Mouse (Mus musculus): ENCODE results near the gene Tmem98.

Gene Tmem98

GRCm38 (mm10) chr11:80791677-80792432, 18.1 kb upstream of the Tmem98 start:
- no peak for DNase-seq (ENCODE audit: low spot score)

- no peak for DNase-seq (ENCODE audit: low spot score)
Observed at GRCm38 (mm10) chr11:80793386-80793785, 16.6 kb upstream of the Tmem98 start.

GRCm38 (mm10) chr11:80794290-80794689, 15.7 kb upstream of the Tmem98 start:
- no peak for DNase-seq (ENCODE audit: low spot score)

- no peak for DNase-seq (ENCODE audit: low spot score)
Observed at GRCm38 (mm10) chr11:80795431-80795830, 14.5 kb upstream of the Tmem98 start.

GRCm38 (mm10) chr11:80799979-80800378, 10.0 kb upstream of the Tmem98 start:
- no peak for DNase-seq (ENCODE audit: low spot score)

GRCm38 (mm10) chr11:80802706-80803105, 7.3 kb upstream of the Tmem98 start:
- DNase-seq (ENCODE audit: low spot score): no peak

- DNase-seq (ENCODE audit: low spot score): peak; percentile 48
Observed at GRCm38 (mm10) chr11:80808551-80809070, 1.4 kb upstream of the Tmem98 start.

GRCm38 (mm10) chr11:80809666-80809992, 346 bp upstream of the Tmem98 start:
- peak; percentile 60 for DNase-seq (ENCODE audit: low spot score)

DNA sequence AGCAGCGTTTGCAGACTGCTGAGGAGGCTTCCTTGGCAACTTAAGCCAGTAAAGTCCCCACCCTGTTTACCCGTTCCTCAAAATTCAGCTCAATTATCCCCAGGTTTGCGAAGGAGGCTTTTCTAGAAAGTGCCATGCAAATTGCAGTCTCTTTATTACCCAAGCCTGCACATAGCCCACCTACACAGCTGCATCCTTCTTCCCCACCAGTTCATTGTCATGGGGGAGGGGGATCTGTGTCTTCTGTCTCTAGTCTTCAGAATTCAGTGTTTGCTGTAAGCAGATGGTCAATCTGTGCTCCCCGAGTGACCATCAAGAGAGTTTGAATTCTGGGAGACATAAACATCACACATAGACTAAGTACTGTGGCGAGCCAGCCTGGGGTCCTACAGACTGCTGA, 1.2 kb downstream of the Tmem98 start:
- peak; percentile 52 for DNase-seq (ENCODE audit: low spot score)

DNA sequence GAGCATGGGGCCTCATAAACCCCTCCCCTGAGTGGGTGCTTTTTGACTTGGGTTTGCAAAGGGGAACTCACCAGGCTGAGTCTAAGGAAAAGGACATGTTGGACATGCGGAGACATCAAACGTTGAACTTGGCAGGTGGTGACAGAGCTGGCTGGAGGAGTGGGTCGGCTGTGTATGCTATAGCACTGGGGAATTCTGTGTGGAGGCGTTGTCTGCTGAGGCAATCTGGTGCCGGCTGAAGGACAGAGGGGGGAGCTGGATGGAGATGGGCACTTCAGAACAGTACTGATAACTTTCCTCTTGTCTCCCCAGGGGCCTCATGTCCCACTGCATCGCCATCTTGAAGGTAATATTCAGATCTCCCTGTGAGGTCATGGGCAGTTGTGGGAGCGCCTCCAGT, 5.4 kb downstream of the Tmem98 start:
- DNase-seq (ENCODE audit: low spot score): no peak

DNA sequence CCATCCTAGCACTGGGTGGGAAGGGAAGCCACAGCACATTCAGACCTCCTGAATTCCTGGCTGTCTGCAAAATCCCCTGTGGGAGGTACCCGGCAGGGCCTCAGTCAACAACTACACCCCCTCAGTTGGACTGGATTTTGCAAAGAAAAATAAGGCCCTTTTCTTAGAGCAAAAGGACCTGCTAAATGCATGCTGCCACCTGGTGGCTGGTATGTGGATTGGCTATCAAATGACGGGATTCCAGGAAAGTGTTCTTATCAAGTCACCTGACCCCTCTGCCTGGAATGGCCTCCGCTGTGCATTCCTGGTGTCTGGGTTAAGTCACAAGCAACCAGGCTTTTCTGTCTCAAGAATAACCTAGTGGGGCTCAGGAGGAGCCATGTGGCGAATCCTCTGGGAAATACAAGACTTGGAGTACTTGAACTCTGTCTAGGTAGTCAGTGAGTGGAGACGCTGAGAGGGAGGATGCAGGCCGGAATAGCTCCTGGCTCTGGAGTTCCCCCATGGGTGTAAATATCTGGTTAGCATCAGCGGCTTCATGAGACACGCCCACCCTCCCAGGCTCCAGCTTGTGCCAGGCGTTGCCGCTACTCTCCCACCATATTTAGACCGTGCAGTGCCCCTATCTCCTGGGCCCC, 8.2 kb downstream of the Tmem98 start:
- peak; percentile 94 for DNase-seq (ENCODE audit: low spot score)

GRCm38 (mm10) chr11:80820085-80820484, 10.1 kb downstream of the Tmem98 start:
- DNase-seq (ENCODE audit: low spot score): no peak

DNA sequence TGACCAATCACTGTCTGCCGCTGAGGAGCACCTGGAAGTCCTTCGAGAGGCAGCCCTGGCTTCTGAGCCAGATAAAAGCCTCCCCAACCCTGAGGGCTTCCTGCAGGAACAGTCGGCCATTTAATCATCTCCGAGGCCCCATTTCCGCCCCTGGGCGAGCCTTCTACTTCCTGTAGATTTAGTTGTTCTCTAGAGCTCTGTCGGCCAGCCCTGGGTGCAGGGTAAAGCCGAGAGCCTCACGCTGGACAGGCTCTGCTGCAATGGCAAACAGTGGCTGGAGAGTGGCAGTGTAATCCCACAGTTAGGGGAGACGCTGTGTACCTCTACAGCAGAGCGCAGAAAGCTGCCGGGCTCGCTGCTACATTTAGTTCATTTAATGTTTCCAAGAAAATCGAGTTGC, 11.3 kb downstream of the Tmem98 start:
- DNase-seq (ENCODE audit: low spot score): peak; percentile 36

- DNase-seq (ENCODE audit: low spot score): peak; percentile 32
Observed at GRCm38 (mm10) chr11:80821794-80822193, 11.8 kb downstream of the Tmem98 start.

- DNase-seq (ENCODE audit: low spot score): no peak
Observed at GRCm38 (mm10) chr11:80835395-80835794, 25.4 kb downstream of the Tmem98 start.

DNA sequence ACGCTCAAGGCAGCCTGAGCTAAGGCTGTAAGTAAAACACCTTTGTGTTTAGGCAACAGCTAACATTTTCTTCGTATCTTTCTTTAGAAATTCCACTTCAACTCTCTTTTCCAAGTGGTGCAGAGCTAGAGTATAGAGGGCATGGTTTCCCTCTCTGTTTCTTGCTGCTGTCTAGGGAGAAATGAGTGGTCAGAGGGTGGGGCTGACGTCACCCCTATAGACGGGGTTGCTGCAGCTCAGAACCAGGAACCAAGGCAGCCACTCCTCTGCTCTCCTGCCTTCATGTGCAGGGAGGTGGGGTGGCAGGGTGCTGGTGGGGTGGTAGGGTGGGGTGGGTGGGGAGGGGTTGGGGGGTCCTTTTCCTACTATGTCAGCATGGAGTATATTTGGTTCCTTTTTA, 25.9 kb downstream of the Tmem98 start:
- no peak for DNase-seq (ENCODE audit: low spot score)

DNA sequence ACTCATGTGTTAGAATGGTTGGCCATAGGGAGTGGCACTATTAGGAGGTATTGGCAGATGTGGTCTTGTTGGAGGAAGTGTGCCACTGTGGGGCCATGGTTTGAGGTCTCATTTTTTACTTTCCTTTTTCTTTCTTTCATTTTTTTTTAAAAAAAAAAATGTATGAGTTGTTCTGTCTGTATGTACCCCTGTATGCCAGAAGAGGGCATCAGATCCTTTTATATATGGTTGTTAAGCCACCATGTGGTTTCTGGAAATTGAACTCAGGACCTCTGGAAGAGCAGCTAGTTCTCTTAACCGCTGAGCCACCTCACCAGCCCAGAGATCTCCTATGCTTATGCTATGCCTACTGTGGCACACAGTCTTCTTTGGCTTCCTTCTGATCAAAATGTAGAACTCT, 28.7 kb downstream of the Tmem98 start:
- DNase-seq (ENCODE audit: low spot score): no peak

GRCm38 (mm10) chr11:80843435-80843834, 33.5 kb downstream of the Tmem98 start:
- DNase-seq (ENCODE audit: low spot score): no peak

- no peak for DNase-seq (ENCODE audit: low spot score)
Observed at GRCm38 (mm10) chr11:80845486-80845885, 35.5 kb downstream of the Tmem98 start.

- no peak for DNase-seq (ENCODE audit: low spot score)
Observed at GRCm38 (mm10) chr11:80846115-80846514, 36.1 kb downstream of the Tmem98 start.

DNA sequence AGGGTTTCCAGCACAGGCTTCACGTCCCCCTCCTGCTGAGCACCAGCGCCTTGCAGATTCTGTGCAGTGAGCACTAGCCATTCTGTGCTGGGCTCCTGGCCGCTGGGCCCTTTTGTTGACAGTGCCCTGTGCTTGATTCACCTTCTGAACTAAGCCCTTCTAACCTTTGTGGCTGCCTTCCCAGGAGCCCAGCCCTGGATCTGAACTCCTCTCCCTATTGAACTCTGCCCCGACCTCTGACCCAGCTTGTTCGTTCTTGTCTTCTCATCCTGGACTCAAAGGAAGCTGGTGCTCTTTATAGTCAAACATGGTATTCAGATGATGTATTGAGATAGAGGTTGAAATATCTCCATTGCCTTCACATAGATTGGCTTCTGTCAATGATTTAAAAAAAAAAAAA, 38.2 kb downstream of the Tmem98 start:
- peak; percentile 30 for DNase-seq (ENCODE audit: low spot score)

DNA sequence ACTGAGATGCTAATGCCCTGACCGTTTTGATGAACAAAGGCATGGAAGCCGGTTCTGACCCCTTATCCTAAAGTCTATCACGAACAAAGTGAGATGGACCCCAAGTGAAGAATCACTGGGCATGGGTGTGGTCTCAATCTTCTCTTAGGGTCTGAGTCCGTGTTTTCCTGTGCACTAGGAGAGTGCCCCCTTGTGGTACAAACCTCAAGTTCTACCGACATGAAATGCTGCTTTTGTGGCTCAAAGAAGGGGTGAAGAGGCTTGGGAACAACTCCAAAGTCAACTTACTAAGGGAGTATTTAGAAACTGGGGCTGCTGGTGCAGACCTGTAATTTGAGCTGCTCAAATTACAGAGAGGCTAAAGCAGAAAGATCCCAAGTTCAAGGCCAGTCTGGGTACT, 41.9 kb downstream of the Tmem98 start:
- DNase-seq (ENCODE audit: low spot score): peak; percentile 64

GRCm38 (mm10) chr11:80853014-80853413, 43.0 kb downstream of the Tmem98 start:
- DNase-seq (ENCODE audit: low spot score): no peak

GRCm38 (mm10) chr11:80854430-80854829, 44.5 kb downstream of the Tmem98 start:
- DNase-seq (ENCODE audit: low spot score): no peak
